Mouse (Mus musculus): ENCODE results near the gene Vav2. TPM values are rescaled to one million over a fixed set of nuclear protein-coding genes. Genes with fewer than 3 reads are reported as not detected.

The Vav2 gene
- 25.3 and 52.4 TPM in 2 replicates for polyA plus RNA-seq (2012; rRNA removed; ENCODE audit: low replicate concordance)

DNA sequence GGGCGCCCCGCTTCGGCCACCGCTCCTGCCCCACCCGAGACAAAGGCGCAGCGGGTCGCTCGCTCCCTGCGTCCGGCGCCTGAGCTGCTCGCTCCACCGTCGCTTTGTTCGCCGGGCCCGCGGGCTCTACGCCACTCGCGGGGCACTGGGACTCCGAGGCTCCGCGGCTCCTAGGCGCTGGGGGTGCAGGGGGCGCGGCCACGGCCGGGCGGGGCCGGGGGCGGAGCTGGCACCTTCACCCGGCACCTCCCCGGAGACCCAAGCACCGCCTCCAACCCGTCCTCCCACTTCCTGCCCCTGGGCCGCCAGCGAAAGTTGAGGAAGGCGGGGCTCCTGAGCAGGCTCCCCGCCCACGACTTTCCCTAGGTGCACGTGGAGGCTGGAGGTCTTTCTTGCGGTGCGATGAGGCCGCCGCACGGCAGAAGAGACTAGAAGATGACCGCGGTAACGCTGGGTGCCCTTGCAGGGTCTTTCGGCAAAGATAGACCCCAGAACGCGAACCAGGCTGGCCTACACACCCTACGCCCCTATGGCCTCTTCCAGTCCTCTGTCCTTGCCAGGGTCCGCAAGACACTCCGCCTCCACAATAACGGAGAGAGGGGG lies at the start of gene Vav2:
Gene Vav2, minus strand, starts transcription at position 179 of the 603 bp plus-strand sequence.

DNA sequence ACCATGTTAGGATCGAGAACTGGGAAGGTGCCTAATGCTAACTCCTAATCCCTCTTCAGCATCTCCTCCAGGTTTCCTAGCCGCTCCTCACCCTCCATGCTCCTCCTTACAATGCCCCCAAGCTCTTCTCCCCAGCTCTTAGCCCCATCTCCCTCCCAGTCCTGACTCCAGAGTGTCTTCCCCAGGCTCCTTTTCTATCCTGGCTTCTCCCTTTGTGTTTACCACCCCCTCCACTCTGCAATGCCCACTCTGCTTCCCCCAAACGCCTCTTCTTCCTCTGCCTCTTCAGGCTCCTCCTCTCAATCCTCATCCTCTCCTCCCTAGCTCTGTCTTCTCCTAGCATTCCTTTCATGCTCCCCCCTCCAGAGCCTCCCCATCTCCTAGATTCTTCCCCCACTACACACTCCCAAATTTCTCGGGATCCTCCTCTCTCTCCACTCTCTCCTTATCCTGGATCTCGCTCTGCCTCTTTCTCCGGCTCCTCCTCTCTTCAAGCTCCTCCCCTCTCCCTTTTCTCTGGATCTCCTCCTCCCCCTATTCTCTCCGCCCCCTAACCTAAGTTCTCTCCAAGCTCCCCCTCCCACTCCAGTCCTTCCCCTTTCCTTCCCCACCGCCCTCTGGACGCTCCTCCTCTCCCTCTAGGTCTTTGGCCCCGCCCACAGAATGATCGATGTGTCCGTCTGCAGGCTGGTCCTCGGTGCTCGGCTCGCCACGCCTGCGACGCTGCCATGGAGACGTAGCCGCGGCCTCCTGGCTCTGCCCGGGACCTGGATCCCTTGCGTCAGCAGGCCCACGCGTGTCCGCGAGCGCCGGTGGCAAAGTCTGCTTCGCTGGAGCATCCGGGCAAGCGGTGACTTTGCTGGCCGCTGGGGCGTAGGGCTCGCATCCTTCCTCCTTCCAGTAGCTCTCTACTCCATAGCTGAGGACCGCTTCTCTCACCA lies 15.2 kb upstream of the Vav2 start, which contains the start of gene Brd3os:
Gene Brd3os, plus strand, starts transcription at position 558 of the 941 bp plus-strand sequence.

DNA sequence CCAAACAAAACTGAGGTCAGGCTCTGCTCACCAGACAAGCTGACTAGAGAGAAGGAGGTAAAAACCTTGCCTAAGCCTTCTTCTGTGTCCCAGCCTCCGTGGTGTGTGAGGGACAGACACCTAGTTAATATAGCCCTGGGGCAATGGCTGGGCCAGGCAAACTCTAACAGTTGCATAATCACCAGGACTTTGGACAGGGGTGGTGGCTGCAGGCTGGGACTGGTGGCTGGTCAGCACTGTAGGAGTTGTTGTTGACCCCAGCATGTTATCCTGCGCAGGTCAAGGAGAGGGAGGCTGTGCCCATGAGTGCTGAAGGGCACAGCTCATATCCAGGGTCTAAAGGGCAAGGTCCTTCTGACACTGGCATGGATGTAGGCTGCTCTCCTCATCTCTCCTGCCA lies 178.6 kb downstream of the Vav2 start, which contains the start of gene Sardh:
Gene Sardh, minus strand, starts transcription at position 127 of the 400 bp plus-strand sequence.

Other genes with a start within 250 kb of the Vav2 start
- 16.3 and 20.6 TPM in 2 replicates for gene Sardh, start 178.7 kb downstream of the Vav2 start, polyA plus RNA-seq (2012; rRNA removed; ENCODE audit: low replicate concordance)
- gene Brd3os, start 15.3 kb upstream of the Vav2 start, polyA plus RNA-seq (2012; rRNA removed; ENCODE audit: low replicate concordance), result 0.85 and 2.8 TPM in 2 replicates
- 8.4 and 16.0 TPM in 2 replicates for gene Brd3, start 80.6 kb upstream of the Vav2 start, polyA plus RNA-seq (2012; rRNA removed; ENCODE audit: low replicate concordance)
- gene Wdr5, start 88.1 kb upstream of the Vav2 start, polyA plus RNA-seq (2012; rRNA removed; ENCODE audit: low replicate concordance), result 18.7 and 30.2 TPM in 2 replicates
- gene Rxra, start 249.4 kb upstream of the Vav2 start, polyA plus RNA-seq (2012; rRNA removed; ENCODE audit: low replicate concordance), result 90.8 and 109 TPM in 2 replicates

Data from duodenum, adult 2 months (tissue).